Mouse (Mus musculus): Measurements from ENCODE around the gene Gm45837.

DNA sequence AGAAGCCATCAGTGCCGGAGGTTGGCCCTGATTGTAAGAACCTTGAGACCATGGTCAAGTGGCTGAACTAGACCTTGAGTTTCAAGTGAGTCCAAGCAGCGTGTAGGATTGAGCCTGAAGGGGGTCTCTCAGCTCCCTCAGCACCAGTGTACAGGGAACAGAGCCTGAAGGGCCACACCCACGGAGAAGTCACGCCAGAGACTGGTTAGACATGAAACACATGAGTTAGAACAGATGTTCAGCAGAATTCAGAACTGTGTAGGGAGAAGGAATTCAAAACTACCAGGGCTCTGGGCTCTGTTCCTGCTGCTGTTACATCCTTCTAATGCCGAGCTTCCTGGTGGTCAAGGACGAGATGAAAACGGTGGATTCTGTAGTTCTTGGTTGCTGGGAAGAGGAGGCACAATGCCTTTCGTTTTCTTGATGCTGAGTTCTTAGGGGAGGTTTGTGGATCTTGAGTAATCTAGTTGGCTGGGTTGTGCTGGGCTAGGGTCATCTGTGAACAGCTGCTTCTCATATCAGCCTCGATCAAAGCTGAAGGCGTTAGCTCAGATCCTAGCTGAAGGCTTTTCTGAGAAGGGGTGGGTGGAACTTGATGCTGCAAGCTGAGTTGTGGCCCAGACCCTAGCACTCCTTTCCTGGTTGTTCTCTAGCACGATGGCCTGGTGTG lies at the start of gene Gm45837:
- TF ChIP-seq CTCF (conservative IDR thresholded peaks at IDR 0.05; ENCODE audit: low read length) = no peak
- TF ChIP-seq NANOG (IDR thresholded peaks at IDR 0.05; ENCODE audit: borderline replicate concordance, low read length) = no peak

Measured in E14TG2a.4 (cell line).